Mouse (Mus musculus): ENCODE measurements at regions not wholly inside any gene's neighbourhood (a gene's known extent, or its start where the extent isn't known, plus 50 kb on each side); places are given as distances from the start of the nearest gene placed in this dataset.
A peak's percentile ranks its signal among the peaks of the same experiment; 100 is the strongest.

DNA sequence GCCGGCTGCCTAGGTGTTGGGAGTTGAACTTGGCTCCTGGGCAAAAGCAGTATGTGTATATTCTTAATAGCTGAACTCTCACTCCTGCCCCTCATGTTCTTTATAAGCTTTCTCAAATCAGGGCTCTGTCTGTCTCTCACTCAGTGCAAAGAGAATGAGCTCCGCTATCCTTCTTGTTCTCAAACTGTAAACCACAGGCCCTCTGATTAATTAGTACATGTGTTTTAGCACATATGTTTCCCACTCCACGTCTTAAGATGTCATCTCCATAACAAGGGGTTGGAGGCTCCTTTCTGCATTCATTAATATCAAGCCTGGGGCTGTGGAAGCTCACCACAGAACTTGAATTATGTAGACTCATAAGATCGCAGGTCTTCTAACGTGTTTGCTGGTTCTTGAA lies 104.7 kb downstream of the Nsun3 start:
- no peak overlapping the region for H3K4me2 ChIP-seq (replicated peaks)
- no peak for ATAC-seq (ENCODE audit: low FRiP score, low read depth)
- no peaks in the 10 kb centered on the region for H3K36me3 ChIP-seq
- H3K9me3 ChIP-seq = no peaks in the 10 kb centered on the region
- no peaks in the 10 kb centered on the region for H3K27me3 ChIP-seq
- 82% methylated on average over 5 of the region's 5 CpGs for WGBS
- no peaks in the 10 kb centered on the region for H3K4me1 ChIP-seq
- no peak overlapping the region for H3K9ac ChIP-seq (replicated peaks)
- no peak overlapping the region for H3K27ac ChIP-seq (replicated peaks)
- no peak overlapping the region for H3K4me3 ChIP-seq

DNA sequence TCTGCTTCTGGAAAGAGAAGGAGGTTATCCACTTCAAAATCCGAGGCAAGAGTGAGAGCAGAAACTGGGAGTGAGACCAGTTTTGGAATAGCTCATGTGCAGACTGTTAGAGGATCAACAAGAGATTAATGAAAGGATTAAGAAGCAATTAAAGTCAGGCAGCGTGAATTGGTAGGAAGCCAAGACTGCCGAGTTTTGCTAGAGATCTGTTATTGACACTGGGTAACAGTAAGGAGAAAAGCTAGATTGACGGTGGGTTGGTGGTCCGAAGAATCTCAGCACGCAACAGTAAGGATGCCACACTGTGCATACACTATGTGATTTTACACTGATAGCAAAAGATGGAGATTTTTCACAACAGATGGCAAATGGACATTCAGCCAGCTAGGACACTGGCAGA lies 109.8 kb downstream of the Nsun3 start:
- no peak overlapping the region for H3K9ac ChIP-seq (replicated peaks)
- ATAC-seq (ENCODE audit: low FRiP score, low read depth) = peak; percentile 66; the same call in 1 of the 2 replicates
- no peaks in the 10 kb centered on the region for H3K27me3 ChIP-seq
- no peaks in the 10 kb centered on the region for H3K4me1 ChIP-seq
- H3K4me3 ChIP-seq = no peak overlapping the region
- H3K9me3 ChIP-seq = no peaks in the 10 kb centered on the region
- no peak overlapping the region for H3K4me2 ChIP-seq (replicated peaks)
- 69% methylated on average over 6 of the region's 6 CpGs for WGBS
- no peaks in the 10 kb centered on the region for H3K36me3 ChIP-seq
- no peak overlapping the region for H3K27ac ChIP-seq (replicated peaks)

DNA sequence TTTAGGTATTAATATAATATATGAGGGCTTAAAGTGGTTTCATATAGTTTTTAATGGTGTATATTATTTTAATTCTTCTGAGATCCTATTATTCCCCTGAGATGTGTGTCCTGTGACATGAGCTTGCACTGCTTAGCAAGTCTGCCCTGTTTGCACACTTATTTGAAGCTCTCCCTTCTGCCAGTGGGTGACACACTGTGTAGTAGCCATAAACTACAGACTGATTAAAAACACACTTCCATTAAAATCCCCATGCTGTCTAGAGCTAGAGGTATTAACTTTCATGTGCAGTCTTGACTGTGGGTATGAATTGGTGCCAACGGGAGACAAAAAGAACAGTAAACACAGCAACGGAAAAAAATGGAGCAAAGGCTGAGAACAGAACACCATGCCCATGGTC lies 129.2 kb downstream of the Nsun3 start:
- no peak overlapping the region for H3K9ac ChIP-seq (replicated peaks)
- no peak overlapping the region for H3K4me2 ChIP-seq (replicated peaks)
- 0 out of 2 replicates have a peak, but pooled peaks cover 3% of the 10 kb centered on the region for H3K4me1 ChIP-seq
- no peaks in the 10 kb centered on the region for H3K27me3 ChIP-seq
- no peak overlapping the region for H3K4me3 ChIP-seq
- no peaks in the 10 kb centered on the region for H3K36me3 ChIP-seq
- WGBS = 81% methylated on average over 2 of the region's 2 CpGs
- no peaks in the 10 kb centered on the region for H3K9me3 ChIP-seq
- ATAC-seq (ENCODE audit: low FRiP score, low read depth) = no peak
- H3K27ac ChIP-seq (replicated peaks) = no peak overlapping the region

DNA sequence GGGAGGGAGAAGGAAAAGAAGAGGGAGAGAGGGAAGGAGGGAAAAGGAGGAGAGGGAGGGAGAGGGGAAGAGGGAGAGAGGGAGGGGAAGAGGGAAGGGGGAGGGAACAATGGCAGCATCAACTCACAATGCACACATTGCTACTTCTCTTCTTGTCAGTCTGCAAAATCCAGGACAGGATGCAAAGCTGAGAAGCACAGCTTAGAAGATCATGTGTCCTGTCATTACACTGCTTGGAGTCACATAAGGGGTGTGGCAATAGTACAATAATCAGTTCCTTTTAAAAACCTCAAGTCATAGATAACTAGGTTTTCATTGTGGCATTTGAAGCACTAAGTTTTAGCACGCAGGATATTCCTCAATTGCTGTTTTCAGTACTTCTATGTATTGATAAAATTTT lies 132.2 kb downstream of the Nsun3 start:
- H3K4me3 ChIP-seq = no peak overlapping the region
- H3K36me3 ChIP-seq = no peaks in the 10 kb centered on the region
- ATAC-seq (ENCODE audit: low FRiP score, low read depth) = no peak
- WGBS = 90% methylated on average over 1 of the region's 1 CpGs
- H3K4me1 ChIP-seq = 0 out of 2 replicates have a peak, but pooled peaks cover 3% of the 10 kb centered on the region
- no peak overlapping the region for H3K9ac ChIP-seq (replicated peaks)
- no peaks in the 10 kb centered on the region for H3K9me3 ChIP-seq
- H3K27me3 ChIP-seq = no peaks in the 10 kb centered on the region; the same call in 1 of the 2 replicates
- H3K27ac ChIP-seq (replicated peaks) = no peak overlapping the region
- H3K4me2 ChIP-seq (replicated peaks) = no peak overlapping the region

DNA sequence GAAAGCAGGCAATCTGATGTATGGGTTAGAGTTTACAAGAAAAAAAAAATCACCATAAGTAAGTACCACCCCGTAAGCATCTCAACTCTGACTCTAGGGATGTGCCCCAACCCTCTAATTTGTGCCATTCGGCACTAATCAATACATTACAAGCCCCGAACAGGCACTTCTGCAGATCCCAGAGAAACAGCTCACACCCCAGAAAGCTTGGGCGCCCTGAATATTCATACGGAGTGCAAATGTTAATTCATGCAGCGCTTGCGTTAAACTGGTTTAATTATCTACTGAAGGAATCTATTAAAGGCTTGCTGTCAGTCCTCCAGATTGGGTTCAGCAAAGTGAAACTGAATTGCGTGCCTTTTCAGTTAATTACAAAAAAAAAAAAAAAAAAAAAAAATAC lies 132.8 kb downstream of the Nsun3 start:
- Histone ChIP-seq H3K36me3 (no peaks in the 10 kb centered on the region), H3K27ac (replicated peaks) (no peak overlapping the region), H3K27me3 (no peaks in the 10 kb centered on the region; the same call in 1 of the 2 replicates), H3K9ac (replicated peaks) (no peak overlapping the region), H3K4me3 (no peak overlapping the region), H3K4me1 (0 out of 2 replicates have a peak, but pooled peaks cover 3% of the 10 kb centered on the region), H3K9me3 (no peaks in the 10 kb centered on the region), H3K4me2 (replicated peaks) (no peak overlapping the region)
- peak; percentile 68 for ATAC-seq (ENCODE audit: low FRiP score, low read depth)
- WGBS = 36% methylated on average over 8 of the region's 8 CpGs

DNA sequence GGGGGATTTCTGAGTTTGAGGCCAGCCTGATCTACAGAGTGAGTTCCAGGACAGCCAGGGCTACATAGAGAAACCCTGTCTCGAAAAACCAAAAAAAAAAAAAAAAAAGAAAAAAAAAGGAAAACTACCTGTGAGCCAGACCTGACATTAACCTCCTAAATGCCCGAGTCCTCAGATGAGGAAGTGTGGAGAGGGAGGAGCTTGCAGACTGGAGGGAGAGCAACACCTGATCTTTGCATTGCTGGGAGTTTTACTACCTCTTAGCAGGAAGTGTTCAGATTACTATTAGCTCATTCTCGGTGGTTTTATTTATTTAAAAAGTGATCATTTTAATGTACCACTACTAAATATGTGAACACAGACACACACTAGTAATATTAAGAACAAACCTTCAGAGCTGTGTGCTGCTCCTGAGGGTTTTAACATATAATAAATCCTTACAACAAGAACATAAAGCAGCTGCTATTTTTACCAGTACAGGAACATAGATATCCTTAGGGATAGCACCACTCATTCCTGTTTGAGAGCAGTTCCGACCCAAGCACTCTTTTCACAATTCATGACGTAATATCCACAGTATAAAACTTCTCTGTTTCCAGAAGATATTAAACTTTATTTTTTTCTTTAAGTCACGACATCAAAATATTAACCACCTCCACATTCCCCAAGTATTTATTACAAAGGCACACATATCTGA lies 133.7 kb downstream of the Nsun3 start:
- 84% methylated on average over 6 of the region's 6 CpGs for WGBS
- Histone ChIP-seq H3K9me3 (no peaks in the 10 kb centered on the region), H3K27ac (replicated peaks) (no peak overlapping the region), H3K9ac (replicated peaks) (no peak overlapping the region), H3K4me1 (0 out of 2 replicates have a peak, but pooled peaks cover 3% of the 10 kb centered on the region), H3K27me3 (no peaks in the 10 kb centered on the region; the same call in 1 of the 2 replicates), H3K4me2 (replicated peaks) (no peak overlapping the region), H3K4me3 (no peak overlapping the region), H3K36me3 (no peaks in the 10 kb centered on the region)
- ATAC-seq (ENCODE audit: low FRiP score, low read depth) = no peak

DNA sequence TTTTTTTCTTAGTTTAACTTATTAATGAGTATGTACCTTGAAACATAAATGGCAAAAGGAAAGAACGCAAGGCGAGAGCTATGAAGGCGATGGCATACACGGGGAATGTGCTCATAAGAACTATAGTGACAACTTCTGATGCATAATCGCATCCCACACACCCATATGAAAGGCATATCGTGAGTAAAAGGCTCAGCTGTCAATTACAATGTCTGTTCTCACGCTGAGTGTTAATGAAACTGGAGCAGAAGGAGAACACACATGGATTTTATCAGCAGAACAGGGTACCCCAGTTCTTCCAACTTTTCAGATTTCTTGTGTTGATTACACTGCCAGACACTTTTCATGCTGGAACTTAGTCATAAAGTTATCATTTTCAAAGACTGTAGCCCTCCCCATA lies 135.8 kb downstream of the Nsun3 start:
- 84% methylated on average over 7 of the region's 7 CpGs for WGBS
- no peak for ATAC-seq (ENCODE audit: low FRiP score, low read depth)
- H3K36me3 ChIP-seq = no peaks in the 10 kb centered on the region

DNA sequence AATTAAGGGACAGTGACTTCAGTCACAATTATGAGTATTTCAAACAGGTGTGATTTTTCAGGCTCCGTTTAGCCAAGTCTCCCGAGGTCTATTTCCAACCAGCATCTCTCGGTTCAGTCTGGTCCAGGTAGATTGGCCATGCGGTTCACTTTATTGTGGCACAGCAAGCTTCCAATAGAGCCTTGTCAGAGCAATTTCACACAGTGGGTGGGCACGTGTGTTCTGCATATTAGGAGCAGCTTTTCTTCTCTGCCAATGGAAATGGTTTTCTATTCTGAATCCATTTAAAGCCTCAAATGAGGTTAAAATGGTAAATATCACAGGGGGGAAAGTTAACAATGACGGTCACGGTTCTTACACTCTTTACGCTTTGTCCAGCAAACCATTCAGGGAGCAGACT lies 138.3 kb downstream of the Nsun3 start:
- no peak overlapping the region for H3K4me3 ChIP-seq
- no peak overlapping the region for H3K27ac ChIP-seq (replicated peaks)
- H3K9me3 ChIP-seq = no peaks in the 10 kb centered on the region
- H3K4me2 ChIP-seq (replicated peaks) = no peak overlapping the region
- WGBS = 47% methylated on average over 8 of the region's 8 CpGs
- no peaks in the 10 kb centered on the region for H3K4me1 ChIP-seq
- no peak overlapping the region for H3K9ac ChIP-seq (replicated peaks)
- H3K36me3 ChIP-seq = no peaks in the 10 kb centered on the region
- ATAC-seq (ENCODE audit: low FRiP score, low read depth) = peak; percentile 57; the same call in 1 of the 2 replicates
- H3K27me3 ChIP-seq = peaks cover 3% of the 10 kb centered on the region; the same call in 1 of the 2 replicates

More for the DNA sequence above, 135.8 kb downstream of the Nsun3 start:
- Histone ChIP-seq H3K9ac (replicated peaks) (no peak overlapping the region), H3K4me1 (0 out of 2 replicates have a peak, but pooled peaks cover 3% of the 10 kb centered on the region), H3K4me3 (no peak overlapping the region), H3K27ac (replicated peaks) (no peak overlapping the region), H3K9me3 (no peaks in the 10 kb centered on the region), H3K27me3 (peaks cover 3% of the 10 kb centered on the region; the same call in 1 of the 2 replicates), H3K4me2 (replicated peaks) (no peak overlapping the region)

DNA sequence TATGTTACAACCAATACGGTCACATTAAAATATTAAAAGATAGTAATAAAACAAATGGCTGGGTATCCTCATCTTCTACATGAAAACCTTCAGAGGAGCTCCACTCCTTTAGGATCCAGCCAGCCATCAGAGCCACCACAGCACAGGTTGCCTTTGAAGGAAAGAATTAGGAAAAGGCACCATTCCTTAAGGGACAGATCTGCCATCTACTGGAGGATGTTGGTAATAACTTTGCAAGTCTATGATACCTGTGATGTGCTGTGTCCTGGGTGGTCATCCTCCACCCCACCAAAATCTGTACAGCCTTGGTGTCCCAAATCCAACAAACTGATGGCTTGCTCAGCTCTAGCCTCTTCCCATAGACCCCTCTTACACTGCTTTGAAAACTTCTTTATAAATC lies 140.5 kb downstream of the Nsun3 start:
- H3K4me3 ChIP-seq = no peak overlapping the region
- H3K4me2 ChIP-seq (replicated peaks) = no peak overlapping the region
- H3K4me1 ChIP-seq = no peaks in the 10 kb centered on the region
- H3K9ac ChIP-seq (replicated peaks) = no peak overlapping the region
- no peaks in the 10 kb centered on the region for H3K36me3 ChIP-seq
- ATAC-seq (ENCODE audit: low FRiP score, low read depth) = peak; percentile 21
- no peaks in the 10 kb centered on the region for H3K9me3 ChIP-seq
- 72% methylated on average over 1 of the region's 1 CpGs for WGBS
- H3K27ac ChIP-seq (replicated peaks) = no peak overlapping the region
- H3K27me3 ChIP-seq = peaks cover 3% of the 10 kb centered on the region; the same call in 1 of the 2 replicates

DNA sequence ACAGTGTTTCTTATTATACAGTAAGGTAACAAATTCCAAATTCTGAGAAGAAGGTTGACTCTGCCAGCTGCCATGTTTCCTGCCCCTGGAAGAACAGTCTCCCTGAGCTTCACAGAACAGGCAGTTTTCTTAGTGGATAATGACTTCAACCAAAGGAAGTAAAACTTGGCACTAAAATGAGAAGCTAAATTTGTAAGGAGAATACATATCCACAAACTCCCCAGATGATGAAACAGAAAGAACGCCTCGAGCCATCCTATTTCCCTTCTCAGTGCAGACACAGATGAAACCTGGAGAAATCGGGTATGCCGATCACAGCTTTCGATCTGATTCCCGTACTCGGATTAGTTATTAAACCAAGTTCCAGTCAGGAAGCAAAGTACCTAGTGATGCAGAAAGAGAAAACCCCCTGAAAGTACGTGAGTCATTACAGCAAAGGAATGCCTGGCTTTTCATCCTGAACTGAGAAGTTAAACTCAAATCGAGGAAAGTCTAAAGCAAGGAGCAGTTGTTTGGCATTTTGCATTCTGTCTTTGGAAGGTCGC lies 143.7 kb downstream of the Nsun3 start:
- Histone ChIP-seq H3K27ac (replicated peaks) (no peak overlapping the region), H3K4me2 (replicated peaks) (no peak overlapping the region), H3K9ac (replicated peaks) (no peak overlapping the region), H3K36me3 (no peaks in the 10 kb centered on the region), H3K27me3 (0 out of 2 replicates have a peak, but pooled peaks cover 3% of the 10 kb centered on the region), H3K9me3 (0 out of 2 replicates have a peak, but pooled peaks cover 4% of the 10 kb centered on the region), H3K4me1 (no peaks in the 10 kb centered on the region), H3K4me3 (no peak overlapping the region)
- WGBS = 91% methylated on average over 10 of the region's 10 CpGs
- no peak for ATAC-seq (ENCODE audit: low FRiP score, low read depth)

DNA sequence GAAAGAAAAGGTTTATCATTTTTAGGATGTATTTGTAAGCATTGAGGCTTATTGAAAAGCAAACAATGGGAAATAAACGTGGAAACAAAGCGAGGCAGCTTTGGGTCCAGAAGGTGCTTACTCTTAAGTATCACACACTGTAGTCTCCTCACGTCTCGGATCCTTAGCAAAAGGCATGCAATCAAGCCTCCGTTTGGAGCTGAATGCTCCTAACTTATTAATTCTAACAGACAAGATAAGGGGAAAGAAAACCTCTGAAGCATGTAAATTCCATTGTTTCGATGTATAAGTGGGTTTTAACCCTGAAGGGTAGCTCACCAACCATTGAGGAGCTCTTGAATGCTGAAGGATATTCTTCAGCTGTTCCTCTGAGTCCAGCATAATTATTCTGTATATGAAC lies 162.7 kb downstream of the Nsun3 start:
- no peak for ATAC-seq (ENCODE audit: low FRiP score, low read depth)
- Histone ChIP-seq H3K27ac (replicated peaks) (no peak overlapping the region), H3K9me3 (no peaks in the 10 kb centered on the region), H3K27me3 (no peaks in the 10 kb centered on the region), H3K4me3 (no peak overlapping the region), H3K4me2 (replicated peaks) (no peak overlapping the region), H3K4me1 (no peaks in the 10 kb centered on the region), H3K9ac (replicated peaks) (no peak overlapping the region), H3K36me3 (no peaks in the 10 kb centered on the region)
- WGBS = 42% methylated on average over 6 of the region's 6 CpGs

DNA sequence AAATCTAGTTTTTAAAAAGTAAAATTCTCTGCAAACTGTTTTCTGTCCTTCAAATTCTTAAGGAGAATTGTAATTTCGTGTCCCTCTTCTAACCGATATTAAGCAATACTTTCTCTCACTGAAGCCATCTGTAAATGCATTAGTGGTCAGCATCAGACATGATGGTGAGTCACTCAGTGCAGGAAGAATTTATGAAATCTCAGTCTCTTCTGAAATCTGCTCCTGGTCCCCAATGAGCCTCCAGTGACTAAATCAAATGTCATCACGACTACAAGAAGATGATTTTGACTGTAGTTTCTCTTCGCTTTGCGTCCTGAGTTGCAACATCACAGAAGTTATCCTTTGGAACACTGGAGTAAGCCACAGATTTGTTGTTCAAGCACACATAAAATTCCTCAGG lies 175.7 kb downstream of the Nsun3 start:
- no peak for ATAC-seq (ENCODE audit: low FRiP score, low read depth)
- H3K4me1 ChIP-seq = no peaks in the 10 kb centered on the region
- WGBS = 88% methylated on average over 5 of the region's 5 CpGs

More for the DNA sequence above, 175.7 kb downstream of the Nsun3 start:
- H3K27me3 ChIP-seq = no peaks in the 10 kb centered on the region
- H3K36me3 ChIP-seq = no peaks in the 10 kb centered on the region
- no peaks in the 10 kb centered on the region for H3K9me3 ChIP-seq
- no peak overlapping the region for H3K4me3 ChIP-seq
- no peak overlapping the region for H3K9ac ChIP-seq (replicated peaks)
- H3K4me2 ChIP-seq (replicated peaks) = no peak overlapping the region
- H3K27ac ChIP-seq (replicated peaks) = no peak overlapping the region
